Mouse (Mus musculus): ENCODE measurements at regions not wholly inside any gene's neighbourhood (a gene's known extent, or its start where the extent isn't known, plus 50 kb on each side); places are given as distances from the start of the nearest gene placed in this dataset.

GRCm38 (mm10) chr14:79929451-79929850 is 54.4 kb upstream of the Olfm4 start:
- Histone ChIP-seq H3K4me2 (no peak overlapping the region), H3K4me1 (replicated peaks) (no peaks in the 10 kb centered on the region), H3K9me3 (no peaks in the 10 kb centered on the region), H3K9ac (no peak overlapping the region), H3K4me3 (no peak overlapping the region), H3K27ac (replicated peaks) (no peak overlapping the region), H3K36me3 (no peaks in the 10 kb centered on the region), H3K27me3 (no peaks in the 10 kb centered on the region)
- 79% methylated on average over 3 of the region's 3 CpGs for WGBS
- ATAC-seq (ENCODE audit: low read depth) = no peak

DNA sequence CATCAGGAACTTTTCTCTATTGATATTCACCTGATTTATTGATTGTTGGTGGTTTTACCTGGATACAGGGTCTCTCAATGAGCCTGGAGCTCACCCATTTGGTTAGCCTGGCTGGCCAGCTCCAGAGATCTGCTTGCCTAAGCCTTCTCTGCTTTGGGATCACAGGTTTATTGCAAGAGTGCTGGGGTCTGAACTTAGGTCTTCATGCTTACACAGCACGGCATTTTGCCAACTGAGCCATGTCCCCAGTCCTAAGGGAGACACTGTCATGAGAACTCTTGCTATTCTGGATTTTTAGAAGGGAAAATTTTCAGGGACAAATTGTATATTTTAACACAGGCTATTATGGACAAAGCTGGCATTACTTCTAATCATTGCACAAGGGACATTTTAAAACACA is 56.7 kb upstream of the Olfm4 start:
- no peak for ATAC-seq (ENCODE audit: low read depth)
- H3K27ac ChIP-seq (replicated peaks) = no peak overlapping the region
- no peak overlapping the region for H3K4me2 ChIP-seq
- no peaks in the 10 kb centered on the region for H3K4me1 ChIP-seq (replicated peaks)
- H3K27me3 ChIP-seq = no peaks in the 10 kb centered on the region
- 75% methylated on average over 1 of the region's 1 CpGs for WGBS
- no peaks in the 10 kb centered on the region for H3K36me3 ChIP-seq
- H3K9me3 ChIP-seq = no peaks in the 10 kb centered on the region
- H3K9ac ChIP-seq = no peak overlapping the region
- H3K4me3 ChIP-seq = no peak overlapping the region

GRCm38 (mm10) chr14:79916960-79917848 is 66.7 kb upstream of the Olfm4 start:
- H3K4me1 ChIP-seq (replicated peaks) = peaks cover 30% of the 10 kb centered on the region
- WGBS = 39% methylated on average over 9 of the region's 9 CpGs
- H3K36me3 ChIP-seq = no peaks in the 10 kb centered on the region
- peak; percentile 57; the same call in 1 of the 2 replicates for ATAC-seq (ENCODE audit: low read depth)
- no peaks in the 10 kb centered on the region for H3K9me3 ChIP-seq
- H3K4me3 ChIP-seq = no peak overlapping the region
- H3K4me2 ChIP-seq = no peak overlapping the region
- peak overlapping the region; percentile 42; the same call in 1 of the 2 replicates for H3K27ac ChIP-seq (replicated peaks)
- H3K27me3 ChIP-seq = no peaks in the 10 kb centered on the region
- H3K9ac ChIP-seq = no peak overlapping the region

GRCm38 (mm10) chr14:79914966-79915365 is 68.9 kb upstream of the Olfm4 start:
- Histone ChIP-seq H3K27ac (replicated peaks) (no peak overlapping the region), H3K9ac (no peak overlapping the region), H3K9me3 (no peaks in the 10 kb centered on the region), H3K4me2 (no peak overlapping the region), H3K27me3 (no peaks in the 10 kb centered on the region; the same call in 1 of the 2 replicates), H3K36me3 (no peaks in the 10 kb centered on the region), H3K4me3 (no peak overlapping the region), H3K4me1 (replicated peaks) (peaks cover 31% of the 10 kb centered on the region)
- WGBS = 70% methylated on average over 4 of the region's 4 CpGs
- ATAC-seq (ENCODE audit: low read depth) = no peak

DNA sequence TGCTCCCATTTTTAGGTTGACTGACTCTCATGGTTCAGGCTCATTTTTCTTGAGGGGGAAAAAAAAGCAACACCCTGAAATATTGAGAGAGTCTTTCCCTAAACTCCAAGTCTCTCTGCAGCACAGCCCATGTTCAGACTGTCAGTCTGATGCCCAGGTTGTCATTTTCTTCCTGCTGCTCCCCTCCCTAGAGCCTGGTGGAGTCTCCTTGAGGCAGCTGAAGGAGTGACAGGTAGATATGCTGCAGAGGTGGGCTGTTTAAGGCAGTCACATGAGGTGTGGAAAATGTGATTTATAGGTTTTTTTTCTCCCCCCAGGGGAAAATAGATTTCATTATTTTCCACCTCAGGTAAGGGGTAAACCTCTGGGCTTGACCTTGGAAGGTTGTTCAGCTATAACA is 70.6 kb upstream of the Olfm4 start:
- Histone ChIP-seq H3K4me2 (no peak overlapping the region), H3K9me3 (no peaks in the 10 kb centered on the region), H3K9ac (no peak overlapping the region), H3K27ac (replicated peaks) (no peak overlapping the region), H3K4me3 (no peak overlapping the region), H3K36me3 (no peaks in the 10 kb centered on the region), H3K4me1 (replicated peaks) (peaks cover 39% of the 10 kb centered on the region), H3K27me3 (peaks cover 6% of the 10 kb centered on the region; the same call in 1 of the 2 replicates)
- ATAC-seq (ENCODE audit: low read depth) = no peak

DNA sequence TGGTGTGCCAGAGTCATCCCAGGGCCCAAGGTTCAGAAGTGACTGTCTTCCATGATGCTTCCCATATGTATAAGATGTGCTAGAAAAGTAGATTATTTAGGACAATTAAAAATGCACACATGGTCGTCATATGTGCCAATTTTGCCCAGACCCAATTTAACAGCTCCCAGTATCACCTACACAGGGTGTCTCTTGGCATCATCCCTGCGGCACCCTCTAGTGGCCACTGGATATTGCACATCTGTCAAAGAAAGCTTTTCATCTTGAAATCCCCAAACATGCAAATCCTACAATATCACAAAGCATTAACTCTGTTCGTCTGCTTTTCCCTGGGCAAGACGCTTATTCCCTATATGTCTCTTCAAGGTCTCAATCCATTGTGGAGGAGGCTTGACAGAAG is 71.3 kb upstream of the Olfm4 start:
- Histone ChIP-seq H3K9ac (no peak overlapping the region), H3K27ac (replicated peaks) (no peak overlapping the region), H3K36me3 (no peaks in the 10 kb centered on the region), H3K4me1 (replicated peaks) (peaks cover 43% of the 10 kb centered on the region), H3K27me3 (peaks cover 6% of the 10 kb centered on the region; the same call in 1 of the 2 replicates), H3K9me3 (no peaks in the 10 kb centered on the region), H3K4me3 (no peak overlapping the region), H3K4me2 (no peak overlapping the region)
- 55% methylated on average over 4 of the region's 4 CpGs for WGBS
- ATAC-seq (ENCODE audit: low read depth) = no peak

DNA sequence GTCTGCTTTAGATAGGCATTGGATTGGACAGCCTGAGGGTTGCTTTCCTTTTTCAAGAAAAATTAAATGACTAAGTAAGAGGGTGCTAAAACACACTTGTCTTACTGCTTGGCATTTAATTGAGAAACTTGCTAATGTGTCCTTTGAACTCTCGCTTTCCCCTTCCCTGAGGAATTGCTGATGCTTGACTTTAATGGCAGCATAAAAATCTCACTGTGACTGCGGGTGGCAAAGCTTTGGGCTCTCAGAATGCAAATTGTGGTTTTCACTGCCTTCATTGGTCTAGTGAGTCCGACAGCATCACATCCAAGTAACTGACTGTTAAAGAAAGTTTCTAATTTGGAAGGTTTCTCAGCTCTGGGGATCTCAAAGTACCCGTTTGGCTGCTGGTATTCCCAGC is 76.1 kb upstream of the Olfm4 start:
- WGBS = 14% methylated on average over 4 of the region's 4 CpGs
- ATAC-seq (ENCODE audit: low read depth) = no peak
- no peak overlapping the region for H3K4me2 ChIP-seq

GRCm38 (mm10) chr14:79905574-79905973 is 78.3 kb upstream of the Olfm4 start:
- H3K9me3 ChIP-seq = no peaks in the 10 kb centered on the region
- H3K4me3 ChIP-seq = no peak overlapping the region
- H3K27me3 ChIP-seq = peaks cover 11% of the 10 kb centered on the region; the same call in 1 of the 2 replicates
- ATAC-seq (ENCODE audit: low read depth) = no peak
- H3K4me2 ChIP-seq = no peak overlapping the region
- 20% methylated on average over 2 of the region's 2 CpGs for WGBS
- no peak overlapping the region for H3K9ac ChIP-seq
- peaks cover 34% of the 10 kb centered on the region for H3K4me1 ChIP-seq (replicated peaks)
- no peaks in the 10 kb centered on the region for H3K36me3 ChIP-seq
- H3K27ac ChIP-seq (replicated peaks) = no peak overlapping the region

More for the DNA sequence above, 76.1 kb upstream of the Olfm4 start:
- Histone ChIP-seq H3K9ac (no peak overlapping the region), H3K4me1 (replicated peaks) (peaks cover 28% of the 10 kb centered on the region), H3K9me3 (no peaks in the 10 kb centered on the region), H3K27me3 (peaks cover 11% of the 10 kb centered on the region; the same call in 1 of the 2 replicates), H3K27ac (replicated peaks) (no peak overlapping the region), H3K4me3 (no peak overlapping the region), H3K36me3 (no peaks in the 10 kb centered on the region)

- H3K27ac ChIP-seq (replicated peaks) = no peak overlapping the region
- WGBS = 0% methylated on average over 1 of the region's 1 CpGs
- no peak overlapping the region for H3K4me3 ChIP-seq
- 0 out of 2 replicates have a peak, but pooled peaks have one; percentile 30 for ATAC-seq (ENCODE audit: low read depth)
- H3K4me1 ChIP-seq (replicated peaks) = peaks cover 24% of the 10 kb centered on the region
- H3K36me3 ChIP-seq = no peaks in the 10 kb centered on the region
- H3K9me3 ChIP-seq = no peaks in the 10 kb centered on the region
- peaks cover 15% of the 10 kb centered on the region; the same call in 1 of the 2 replicates for H3K27me3 ChIP-seq
- no peak overlapping the region for H3K4me2 ChIP-seq
- no peak overlapping the region for H3K9ac ChIP-seq
Measured at GRCm38 (mm10) chr14:79902355-79902754, 81.5 kb upstream of the Olfm4 start.

GRCm38 (mm10) chr14:79898240-79898639 is 85.6 kb upstream of the Olfm4 start:
- no peaks in the 10 kb centered on the region for H3K36me3 ChIP-seq
- no peak overlapping the region for H3K4me2 ChIP-seq
- no peaks in the 10 kb centered on the region for H3K9me3 ChIP-seq
- no peak overlapping the region for H3K9ac ChIP-seq
- H3K27me3 ChIP-seq = peaks cover 20% of the 10 kb centered on the region
- 10% methylated on average over 5 of the region's 5 CpGs for WGBS
- H3K4me1 ChIP-seq (replicated peaks) = peaks cover 17% of the 10 kb centered on the region
- no peak overlapping the region for H3K4me3 ChIP-seq
- H3K27ac ChIP-seq (replicated peaks) = no peak overlapping the region
- ATAC-seq (ENCODE audit: low read depth) = no peak

DNA sequence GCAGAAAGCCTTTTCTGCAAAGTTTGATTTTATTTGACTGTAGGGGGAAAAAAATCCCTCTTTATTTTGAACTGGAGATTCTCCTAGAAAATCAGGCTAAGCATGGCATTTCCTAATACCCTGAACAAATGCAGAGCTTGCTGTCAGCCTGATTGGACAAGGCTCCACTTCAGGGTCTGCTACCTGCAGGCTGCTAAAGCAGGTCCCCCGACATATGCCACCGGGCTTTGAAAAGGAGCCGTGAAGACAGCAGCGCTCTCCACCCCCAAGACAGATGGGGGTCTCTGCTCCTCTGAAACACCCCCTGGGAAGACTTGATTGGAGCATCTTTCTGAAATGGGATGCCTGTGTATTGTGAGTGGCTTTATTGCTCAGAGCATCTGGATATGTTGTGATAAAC is 90.6 kb upstream of the Olfm4 start:
- Histone ChIP-seq H3K27me3 (peaks cover 40% of the 10 kb centered on the region), H3K9ac (no peak overlapping the region), H3K36me3 (no peaks in the 10 kb centered on the region), H3K4me2 (no peak overlapping the region), H3K4me3 (no peak overlapping the region), H3K9me3 (no peaks in the 10 kb centered on the region), H3K4me1 (replicated peaks) (peaks cover 2% of the 10 kb centered on the region; the same call in 1 of the 2 replicates), H3K27ac (replicated peaks) (no peak overlapping the region)
- peak; percentile 69; the same call in 1 of the 2 replicates for ATAC-seq (ENCODE audit: low read depth)
- 39% methylated on average over 4 of the region's 4 CpGs for WGBS

DNA sequence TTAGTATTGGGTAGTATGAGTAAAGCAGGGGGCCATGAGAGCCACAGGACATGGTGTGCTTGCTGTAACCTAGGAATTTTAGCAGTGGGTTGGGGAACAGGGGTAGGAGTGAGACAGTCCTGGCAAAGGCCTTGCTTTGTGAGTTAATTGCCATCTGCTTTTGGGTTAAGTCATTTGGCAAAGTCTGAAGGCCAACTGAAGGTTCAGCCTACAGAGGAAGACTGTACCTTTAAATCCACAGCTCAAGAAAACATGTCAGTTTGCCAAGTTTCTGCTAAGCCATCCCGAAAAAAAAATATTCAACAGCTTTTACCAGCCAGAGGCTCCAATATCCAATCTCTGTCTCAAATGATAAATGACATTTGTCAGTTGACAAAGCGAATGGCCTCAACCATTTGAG is 93.2 kb upstream of the Olfm4 start:
- no peak for ATAC-seq (ENCODE audit: low read depth)
- Histone ChIP-seq H3K4me3 (no peak overlapping the region), H3K9ac (no peak overlapping the region), H3K27me3 (peaks cover 44% of the 10 kb centered on the region), H3K4me2 (no peak overlapping the region), H3K27ac (replicated peaks) (no peak overlapping the region), H3K9me3 (no peaks in the 10 kb centered on the region), H3K36me3 (no peaks in the 10 kb centered on the region), H3K4me1 (replicated peaks) (no peaks in the 10 kb centered on the region)
- 77% methylated on average over 2 of the region's 2 CpGs for WGBS

All from neural tube, embryonic 13.5 days (tissue).